8 mouse cellular contexts compared by ENCODE assay signal in the genomic region with DNA sequence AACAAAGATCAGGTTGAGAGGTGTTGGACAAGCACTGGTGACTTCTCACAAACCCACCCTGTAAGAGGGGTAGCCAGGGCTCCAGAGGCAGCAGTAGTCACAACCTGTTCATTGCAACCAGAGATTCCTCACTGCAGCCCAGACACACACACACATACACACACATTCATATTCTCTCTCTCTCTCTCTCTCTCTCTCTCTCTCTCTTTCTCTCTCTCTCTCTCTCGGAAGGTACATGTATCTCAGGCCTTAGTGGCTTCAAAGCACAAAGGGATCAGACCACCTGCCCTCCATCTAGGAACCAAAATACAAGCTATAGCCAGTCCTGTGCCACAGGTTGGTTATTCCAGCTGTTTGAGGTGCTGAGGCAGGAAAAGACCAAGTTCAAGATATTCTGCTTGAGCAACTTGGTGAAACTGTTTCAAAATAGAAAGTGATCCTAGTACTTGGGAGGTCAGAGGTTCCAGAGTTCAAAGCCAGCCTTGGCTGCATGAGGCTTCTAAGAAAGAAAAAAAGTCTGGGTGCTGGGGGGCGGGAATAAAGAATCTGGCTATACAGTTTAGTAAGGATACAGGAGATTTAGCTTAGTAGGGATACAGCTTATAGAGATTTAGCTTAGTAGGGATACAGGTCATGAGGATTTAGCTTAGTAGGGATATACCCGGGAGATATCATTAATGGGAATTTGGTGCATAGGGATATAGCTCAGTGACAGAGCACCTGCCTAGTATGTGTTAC. TPM values are rescaled to one million over a fixed set of nuclear protein-coding genes. Genes with fewer than 3 reads are reported as not detected.
DNase-seq lines count a peak whose midpoint lies in the region; ATAC-seq and TF ChIP-seq lines count a peak whose summit lies in the region.

No protein-coding gene starts in this region.

- no peak for ATAC-seq in embryonic facial prominence, embryonic 12.5 days (ENCODE audit: insufficient number of reproducible peaks, insufficient read depth, low FRiP score, low TSS enrichment)
- no peak for ATAC-seq in intestine, embryonic 16.5 days
- ATAC-seq in neural tube, embryonic 14.5 days (ENCODE audit: low read depth): no peak
- ATAC-seq in monocyte, adult 5-6 weeks (replicated peaks; ENCODE audit: insufficient number of reproducible peaks, low FRiP score, low TSS enrichment, poor library complexity, severe bottlenecking): no peak

- H3K4me3 ChIP-seq in layer of hippocampus, adult 2 months: peak overlapping the region; percentile 100
- H3K4me3 ChIP-seq in embryonic facial prominence, embryonic 12.5 days: peak overlapping the region; percentile 66
- peak overlapping the region; percentile 99 for H3K4me3 ChIP-seq in intestine, embryonic 16.5 days (ENCODE audit: low read length)
- peak overlapping the region; percentile 95 for H3K4me3 ChIP-seq in neural tube, embryonic 14.5 days (ENCODE audit: low read depth, low read length)

- 89% methylated on average over 3 of the region's 3 CpGs for WGBS in embryonic facial prominence, embryonic 12.5 days
- WGBS in intestine, embryonic 16.5 days: 85% methylated on average over 3 of the region's 3 CpGs
- WGBS in neural tube, embryonic 14.5 days: 90% methylated on average over 3 of the region's 3 CpGs

- H3K27me3 ChIP-seq in embryonic facial prominence, embryonic 12.5 days: no peaks in the 10 kb centered on the region
- no peaks in the 10 kb centered on the region for H3K27me3 ChIP-seq in intestine, embryonic 16.5 days (replicated peaks; ENCODE audit: control insufficient read depth, insufficient read depth, low read length)
- H3K27me3 ChIP-seq in neural tube, embryonic 14.5 days (ENCODE audit: control insufficient read depth, insufficient read depth, low read length): no peaks in the 10 kb centered on the region

- H3K4me1 ChIP-seq in embryonic facial prominence, embryonic 12.5 days: peaks cover 27% of the 10 kb centered on the region
- H3K4me1 ChIP-seq in intestine, embryonic 16.5 days (ENCODE audit: control insufficient read depth, insufficient read depth, low read length): peaks cover 34% of the 10 kb centered on the region
- peaks cover 8% of the 10 kb centered on the region for H3K4me1 ChIP-seq in neural tube, embryonic 14.5 days (ENCODE audit: control insufficient read depth, insufficient read depth, low read length)

- TF ChIP-seq CTCF in layer of hippocampus, adult 2 months (conservative IDR thresholded peaks at IDR 0.05): no peak

- intact Hi-C loops in gastrocnemius, postnatal 14 days (cut with DNase I; ENCODE audit: low total_unique reads): no loop called here

- H3K9me3 ChIP-seq in embryonic facial prominence, embryonic 12.5 days: no peaks in the 10 kb centered on the region
- no peaks in the 10 kb centered on the region for H3K9me3 ChIP-seq in intestine, embryonic 16.5 days (ENCODE audit: control insufficient read depth, low read length)
- no peaks in the 10 kb centered on the region for H3K9me3 ChIP-seq in neural tube, embryonic 14.5 days (ENCODE audit: control insufficient read depth, low read length)

- H3K9ac ChIP-seq in embryonic facial prominence, embryonic 12.5 days: peak overlapping the region; percentile 77; the same call in 1 of the 2 replicates
- peak overlapping the region; percentile 98; the same call in 1 of the 2 replicates for H3K9ac ChIP-seq in intestine, embryonic 16.5 days (ENCODE audit: low read depth, low read length)
- no peak overlapping the region for H3K9ac ChIP-seq in neural tube, embryonic 14.5 days (replicated peaks; ENCODE audit: low read depth, low read length)

- DNase-seq in layer of hippocampus, adult 2 months (ENCODE audit: low spot score in 2 of 2): no peak
- no peak for DNase-seq in layer of hippocampus, postnatal 25 days (ENCODE audit: extremely low spot score in 1 of 2, low spot score in 1 of 2)
- no peak for DNase-seq in gastrocnemius, postnatal 14 days
- DNase-seq in kidney, postnatal 14 days: no peak

- H3K4me2 ChIP-seq in embryonic facial prominence, embryonic 12.5 days (replicated peaks): peak overlapping the region; percentile 49
- H3K4me2 ChIP-seq in intestine, embryonic 16.5 days (ENCODE audit: low read depth, low read length): peak overlapping the region; percentile 59
- peak overlapping the region; percentile 72; the same call in 1 of the 2 replicates for H3K4me2 ChIP-seq in neural tube, embryonic 14.5 days (ENCODE audit: low read depth, low read length)

- peak overlapping the region; percentile 100 for H3K27ac ChIP-seq in layer of hippocampus, adult 2 months
- no peak overlapping the region for H3K27ac ChIP-seq in embryonic facial prominence, embryonic 12.5 days
- H3K27ac ChIP-seq in intestine, embryonic 16.5 days (ENCODE audit: low read length): no peak overlapping the region
- no peak overlapping the region for H3K27ac ChIP-seq in neural tube, embryonic 14.5 days (ENCODE audit: low read depth, low read length)

- peaks cover 17% of the 10 kb centered on the region for H3K36me3 ChIP-seq in embryonic facial prominence, embryonic 12.5 days
- peaks cover 11% of the 10 kb centered on the region for H3K36me3 ChIP-seq in intestine, embryonic 16.5 days (ENCODE audit: control insufficient read depth, insufficient read depth, low read length)
- peaks cover 9% of the 10 kb centered on the region; the same call in 1 of the 2 replicates for H3K36me3 ChIP-seq in neural tube, embryonic 14.5 days (ENCODE audit: control insufficient read depth, insufficient read depth, low read length)

RNA-seq across cellular contexts. Expression of a gene that starts 0.8 kb away (rescaled TPM):
- 10 to 100 TPM; 91.2 to 93.0 TPM for total RNA-seq in layer of hippocampus, adult 2 months (2021)
- total RNA-seq in layer of hippocampus, postnatal 25 days (2021): 100 to 1,000 TPM; 108 to 113 TPM
- polyA plus RNA-seq in embryonic facial prominence, embryonic 12.5 days (2016; fragmentation: Nextera tagmentation; extraction: Ambion mirVana): 38.1 and 40.7 TPM in 2 replicates
- polyA plus RNA-seq in intestine, embryonic 16.5 days (2015; fragmentation: Nextera tagmentation; extraction: Ambion mirVana): 7.6 and 8.2 TPM in 2 replicates
- 52.0 and 53.6 TPM in 2 replicates for polyA plus RNA-seq in neural tube, embryonic 14.5 days (2014; fragmentation: Nextera tagmentation; extraction: Ambion mirVana)
- total RNA-seq in gastrocnemius, postnatal 14 days (2021): 10 to 100 TPM; 24.8 to 25.5 TPM
- 4.9 to 20.2 TPM (median 13.9 TPM) in 3 replicates for total RNA-seq in monocyte, adult 5-6 weeks (2017)

RNA-seq across cellular contexts. Expression of a gene that starts 0.9 kb away (rescaled TPM):
- 100 to 1,000 TPM; 444 to 465 TPM for total RNA-seq in layer of hippocampus, adult 2 months (2021)
- total RNA-seq in layer of hippocampus, postnatal 25 days (2021): 100 to 1,000 TPM; 421 to 453 TPM
- 187 and 192 TPM in 2 replicates for polyA plus RNA-seq in embryonic facial prominence, embryonic 12.5 days (2016; fragmentation: Nextera tagmentation; extraction: Ambion mirVana)
- polyA plus RNA-seq in intestine, embryonic 16.5 days (2015; fragmentation: Nextera tagmentation; extraction: Ambion mirVana): 193 and 196 TPM in 2 replicates
- polyA plus RNA-seq in neural tube, embryonic 14.5 days (2014; fragmentation: Nextera tagmentation; extraction: Ambion mirVana): 377 and 383 TPM in 2 replicates
- 100 to 1,000 TPM; 217 to 261 TPM for total RNA-seq in gastrocnemius, postnatal 14 days (2021)
- total RNA-seq in monocyte, adult 5-6 weeks (2017): 878 to 1,339 TPM (median 1,041 TPM) in 3 replicates

RNA-seq across cellular contexts. Expression of a gene that starts 26.9 kb away (rescaled TPM):
- total RNA-seq in layer of hippocampus, adult 2 months (2021): 1 to 10 TPM; 6.8 to 9.3 TPM
- 10 to 100 TPM in 1 of 2 experiments, 1 to 10 TPM in 1; 8.8 to 11.2 TPM for total RNA-seq in layer of hippocampus, postnatal 25 days (2021)
- polyA plus RNA-seq in embryonic facial prominence, embryonic 12.5 days (2016; fragmentation: Nextera tagmentation; extraction: Ambion mirVana): 0.62 and 0.74 TPM in 2 replicates
- 4.3 and 5.1 TPM in 2 replicates for polyA plus RNA-seq in intestine, embryonic 16.5 days (2015; fragmentation: Nextera tagmentation; extraction: Ambion mirVana)
- polyA plus RNA-seq in neural tube, embryonic 14.5 days (2014; fragmentation: Nextera tagmentation; extraction: Ambion mirVana): 1.3 and 3.3 TPM in 2 replicates
- total RNA-seq in gastrocnemius, postnatal 14 days (2021): 1 to 10 TPM; 1.9 to 2.0 TPM
- total RNA-seq in monocyte, adult 5-6 weeks (2017): not detected in 3 replicates

RNA-seq across cellular contexts. Expression of a gene that starts 37.2 kb away (rescaled TPM):
- 10 to 100 TPM; 12.7 to 15.8 TPM for total RNA-seq in layer of hippocampus, adult 2 months (2021)
- total RNA-seq in layer of hippocampus, postnatal 25 days (2021): 10 to 100 TPM; 15.1 to 16.2 TPM
- 17.8 and 18.6 TPM in 2 replicates for polyA plus RNA-seq in embryonic facial prominence, embryonic 12.5 days (2016; fragmentation: Nextera tagmentation; extraction: Ambion mirVana)
- polyA plus RNA-seq in intestine, embryonic 16.5 days (2015; fragmentation: Nextera tagmentation; extraction: Ambion mirVana): 10.3 and 12.4 TPM in 2 replicates
- 38.1 and 48.3 TPM in 2 replicates for polyA plus RNA-seq in neural tube, embryonic 14.5 days (2014; fragmentation: Nextera tagmentation; extraction: Ambion mirVana)
- 1 to 10 TPM; 5.0 to 5.4 TPM for total RNA-seq in gastrocnemius, postnatal 14 days (2021)
- 2.0 to 4.1 TPM (median 3.3 TPM) in 3 replicates for total RNA-seq in monocyte, adult 5-6 weeks (2017)
